In the genomic region with DNA sequence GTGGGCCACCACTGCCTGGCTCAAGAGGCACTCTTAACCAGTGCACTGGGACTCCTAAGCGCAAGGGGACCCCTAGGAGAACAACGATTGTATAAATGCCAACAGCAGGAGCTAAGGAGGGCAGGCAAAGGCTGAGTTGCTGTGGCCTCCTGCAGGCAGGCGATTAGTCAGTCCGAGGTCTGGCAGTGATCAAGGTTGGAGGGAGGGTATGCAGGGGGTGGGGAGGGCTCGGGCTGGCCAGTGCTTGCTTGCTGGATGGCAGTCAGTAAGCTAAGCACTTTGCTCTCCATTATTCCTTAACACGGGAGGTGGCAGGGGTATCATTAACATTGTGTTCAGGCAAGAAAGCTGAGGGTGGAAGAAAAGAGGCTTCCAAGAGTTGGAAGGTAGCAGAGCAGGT, we compare ENCODE assay signal across 23 mouse cellular contexts. TPM values are rescaled to one million over a fixed set of nuclear protein-coding genes. Genes with fewer than 3 reads are reported as not detected.
DNase-seq lines count a peak whose midpoint lies in the region; ATAC-seq lines count a peak whose summit lies in the region.
"Had no signal": no experiment of that assay in that cellular context is flagged by ENCODE, and none has a peak within 500 bp of the region (broad histone marks: within the 10 kb centered on the region; RNA-seq: fewer than 3 reads in every experiment).

No protein-coding gene starts in this region.

- ATAC-seq in frontal cortex, adult (ENCODE audit: low TSS enrichment), result no peak
- ATAC-seq: forebrain, embryonic 15.5 days; hindbrain, embryonic 16.5 days; intestine, embryonic 15.5 days; Patski had no signal

- DNase-seq in adrenal gland, postnatal 10 days, result peak; percentile 45
- DNase-seq in adrenal gland, adult 8-10 months, result no peak
- peak; percentile 17 for DNase-seq in ZHBTc4 (ENCODE audit: low read depth, low spot score)
- peak; percentile 34 for DNase-seq in adrenal gland, postnatal 25 days
- peak; percentile 18 for DNase-seq in forelimb bud, embryonic 11.5 days (ENCODE audit: low read depth, low spot score)
- no peak for DNase-seq in spleen, postnatal 36 days (ENCODE audit: low spot score in 2 of 2)
- DNase-seq in right cerebral cortex, adult 2 months (ENCODE audit: low spot score in 2 of 2), result no peak
- DNase-seq: cerebellum, adult 11 months; cerebellum, adult 2 months; cerebellum, adult 9-11 months; cerebellum, postnatal 25 days; gastrocnemius, postnatal 25 days; heart, adult 18-20 months; heart, postnatal 10 days; heart, postnatal 36 days; kidney, adult 18-20 months had no signal

RNA-seq across cellular contexts. Expression of a gene that starts 31.7 kb away (rescaled TPM):
- 100 to 1,000 TPM; 183 to 188 TPM for total RNA-seq in adrenal gland, postnatal 10 days (2021)
- total RNA-seq in adrenal gland, adult 8-10 months (2022), result 100 to 1,000 TPM; 248 to 380 (median 315) TPM
- 264 and 285 TPM in 2 replicates for total RNA-seq in adrenal gland, postnatal 25 days (2021)

RNA-seq across cellular contexts. Expression of a gene that starts 34.2 kb away (rescaled TPM):
- total RNA-seq in adrenal gland, postnatal 10 days (2021), result 10 to 100 TPM; 11.5 to 19.7 TPM
- total RNA-seq in adrenal gland, adult 8-10 months (2022), result 100 to 1,000 TPM in 2 of 4 experiments, 1 to 10 TPM in 2; 5.0 to 180 (median 83.0) TPM
- 4.6 and 6.1 TPM in 2 replicates for total RNA-seq in adrenal gland, postnatal 25 days (2021)
- total RNA-seq: common myeloid progenitor, adult 5-6 weeks; G1E had no signal

Comparison
In these comparisons a context has a peak if more than half of its experiments do, and no peak if none do; other contexts are left out.
1. DNase-seq: peak in adrenal gland, postnatal 10 days (single experiment), ZHBTc4 (single experiment), adrenal gland, postnatal 25 days (single experiment) and forelimb bud, embryonic 11.5 days (single experiment); none in adrenal gland, adult 8-10 months (single experiment), spleen, postnatal 36 days (0 of 2) and right cerebral cortex, adult 2 months (0 of 2).